Mouse (Mus musculus): ENCODE measurements around the gene Oas2.

Oas2 gene

GRCm38 (mm10) chr5:120732740-120733139, 16.9 kb downstream of the Oas2 start:
- in situ Hi-C loops (cut with MboI, MseI), result no loop called here

GRCm38 (mm10) chr5:120729319-120729718, 20.3 kb downstream of the Oas2 start:
- in situ Hi-C loops (cut with MboI, MseI), result no loop called here

- in situ Hi-C loops (cut with MboI, MseI), result no loop called here
Measured at GRCm38 (mm10) chr5:120725811-120726455, 23.7 kb downstream of the Oas2 start.

- in situ Hi-C loops (cut with MboI, MseI), result no loop called here
Measured at GRCm38 (mm10) chr5:120721005-120721404, 28.6 kb downstream of the Oas2 start.

- in situ Hi-C loops (cut with MboI, MseI), result loop anchor here (10.0 kb wide), 1 partner anchor 204 kb away; the partner anchor contains the start of gene Slc8b1
Measured at GRCm38 (mm10) chr5:120718600-120719378, 30.9 kb downstream of the Oas2 start.

- in situ Hi-C loops (cut with MboI, MseI), result loop anchor here (10.0 kb wide), 1 partner anchor 202 kb away; the partner anchor contains the start of gene Slc8b1
Measured at GRCm38 (mm10) chr5:120717136-120717535, 32.5 kb downstream of the Oas2 start.

- in situ Hi-C loops (cut with MboI, MseI), result loop anchor here (5.0 to 10.0 kb wide), 2 partner anchors 92 to 200 kb away; partner anchors contain the start of gene Slc8b1
Measured at GRCm38 (mm10) chr5:120714314-120714713, 35.3 kb downstream of the Oas2 start.

GRCm38 (mm10) chr5:120712721-120713120, 36.9 kb downstream of the Oas2 start:
- in situ Hi-C loops (cut with MboI, MseI), result loop anchor here (5.0 to 10.0 kb wide), 2 partner anchors 90 to 198 kb away; partner anchors contain the start of gene Slc8b1

GRCm38 (mm10) chr5:120711827-120712226, 37.8 kb downstream of the Oas2 start, which contains the start of gene Dtx1:
Gene Dtx1 (minus strand): TSS chr5:120711927.
- in situ Hi-C loops (cut with MboI, MseI), result loop anchor here (5.0 to 10.0 kb wide), 2 partner anchors 90 to 197 kb away; partner anchors contain the start of gene Slc8b1

GRCm38 (mm10) chr5:120711416-120711815, 38.2 kb downstream of the Oas2 start:
- in situ Hi-C loops (cut with MboI, MseI), result loop anchor here (5.0 to 10.0 kb wide), 2 partner anchors 89 to 197 kb away; partner anchors contain the start of gene Slc8b1

GRCm38 (mm10) chr5:120710826-120711248, 38.8 kb downstream of the Oas2 start:
- in situ Hi-C loops (cut with MboI, MseI), result loop anchor here (5.0 to 10.0 kb wide), 2 partner anchors 89 to 196 kb away; partner anchors contain the start of gene Slc8b1

- in situ Hi-C loops (cut with MboI, MseI), result loop anchor here (5.0 to 10.0 kb wide), 2 partner anchors 88 to 195 kb away; partner anchors contain the start of gene Slc8b1
Measured at GRCm38 (mm10) chr5:120710161-120710825, 39.4 kb downstream of the Oas2 start.

GRCm38 (mm10) chr5:120706976-120707375, 42.7 kb downstream of the Oas2 start:
- in situ Hi-C loops (cut with MboI, MseI), result no loop called here

- in situ Hi-C loops (cut with MboI, MseI), result no loop called here
Measured at GRCm38 (mm10) chr5:120706541-120706940, 43.1 kb downstream of the Oas2 start.

GRCm38 (mm10) chr5:120704421-120704820, 45.2 kb downstream of the Oas2 start:
- in situ Hi-C loops (cut with MboI, MseI), result no loop called here

GRCm38 (mm10) chr5:120703660-120704059, 46.0 kb downstream of the Oas2 start:
- in situ Hi-C loops (cut with MboI, MseI), result no loop called here

- in situ Hi-C loops (cut with MboI, MseI), result no loop called here
Measured at GRCm38 (mm10) chr5:120702969-120703368, 46.7 kb downstream of the Oas2 start.

- in situ Hi-C loops (cut with MboI, MseI), result no loop called here
Measured at GRCm38 (mm10) chr5:120702421-120702820, 47.2 kb downstream of the Oas2 start.

- in situ Hi-C loops (cut with MboI, MseI), result no loop called here
Measured at GRCm38 (mm10) chr5:120700996-120701790, 48.5 kb downstream of the Oas2 start.

GRCm38 (mm10) chr5:120698801-120699391, 50.8 kb downstream of the Oas2 start:
- in situ Hi-C loops (cut with MboI, MseI), result no loop called here

Measured in regulatory T cell (primary cell).